Mouse (Mus musculus) T-cell, adult 2 months (primary cell): Measurements from ENCODE around the gene Cpne2.

ENCODE experiments used
- DNase-seq: peaks from one replicate; pipeline ENCODE4 v3.0.0; 2022; ENCODE audit warnings: low spot score

Gene Cpne2

GRCm38 (mm10) chr8:94532873-94533671 lies at the start of gene Cpne2:
Gene Cpne2, plus strand, starts transcription at chr8:94532990.
- peak; percentile 58 for DNase-seq

GRCm38 (mm10) chr8:94485288-94485687 lies 47.5 kb upstream of the Cpne2 start:
- no peak for DNase-seq

GRCm38 (mm10) chr8:94485882-94486281 lies 46.9 kb upstream of the Cpne2 start:
- DNase-seq = no peak

GRCm38 (mm10) chr8:94488016-94488415 lies 44.8 kb upstream of the Cpne2 start:
- no peak for DNase-seq

GRCm38 (mm10) chr8:94489809-94490483 lies 42.8 kb upstream of the Cpne2 start:
- DNase-seq = no peak

GRCm38 (mm10) chr8:94492021-94492681 lies 40.6 kb upstream of the Cpne2 start:
- DNase-seq = peak; percentile 56

GRCm38 (mm10) chr8:94493240-94493639 lies 39.5 kb upstream of the Cpne2 start:
- DNase-seq = no peak

- DNase-seq = no peak
These were observed 17.2 kb upstream of the Cpne2 start for GRCm38 (mm10) chr8:94515430-94516208.

- no peak for DNase-seq
These were observed 16.6 kb upstream of the Cpne2 start for GRCm38 (mm10) chr8:94516209-94516593.

GRCm38 (mm10) chr8:94516766-94517165 lies 16.0 kb upstream of the Cpne2 start:
- no peak for DNase-seq

GRCm38 (mm10) chr8:94518331-94518730 lies 14.5 kb upstream of the Cpne2 start:
- DNase-seq = no peak

GRCm38 (mm10) chr8:94519021-94519420 lies 13.8 kb upstream of the Cpne2 start:
- DNase-seq = no peak

GRCm38 (mm10) chr8:94521481-94521880 lies 11.3 kb upstream of the Cpne2 start:
- DNase-seq = no peak

- DNase-seq = no peak
These were observed 10.3 kb upstream of the Cpne2 start for GRCm38 (mm10) chr8:94522482-94522881.

- DNase-seq = no peak
These were observed 8.2 kb upstream of the Cpne2 start for GRCm38 (mm10) chr8:94524554-94524953.

- DNase-seq = no peak
These were observed 5.6 kb upstream of the Cpne2 start for GRCm38 (mm10) chr8:94527178-94527577.

GRCm38 (mm10) chr8:94528245-94528644 lies 4.5 kb upstream of the Cpne2 start:
- peak; percentile 46 for DNase-seq

GRCm38 (mm10) chr8:94529875-94530274 lies 2.9 kb upstream of the Cpne2 start:
- no peak for DNase-seq

- no peak for DNase-seq
These were observed 2.1 kb upstream of the Cpne2 start for GRCm38 (mm10) chr8:94530643-94531042.

- no peak for DNase-seq
These were observed 790 bp upstream of the Cpne2 start for GRCm38 (mm10) chr8:94532000-94532399.

GRCm38 (mm10) chr8:94532525-94532872 lies 291 bp upstream of the Cpne2 start:
- no peak for DNase-seq

- DNase-seq = no peak
These were observed 1.8 kb downstream of the Cpne2 start for GRCm38 (mm10) chr8:94534612-94535011.
